ENCODE assay signal across 14 mouse cellular contexts in genomic region chr10:51453616-51454298, GRCm38 (mm10). TPM values are rescaled to one million over a fixed set of nuclear protein-coding genes. Genes with fewer than 3 reads are reported as not detected.
A peak's percentile ranks its signal among the peaks of the same experiment; 100 is the strongest.
DNase-seq lines count a peak whose midpoint lies in the region.
"Had no signal": no experiment of that assay in that cellular context is flagged by ENCODE, and none has a peak within 500 bp of the region (broad histone marks: within the 10 kb centered on the region; RNA-seq: fewer than 3 reads in every experiment).

No protein-coding gene starts in this region.

- no peak overlapping the region for H3K4me3 ChIP-seq in hindbrain, embryonic 10.5 days
- H3K4me3 ChIP-seq: midbrain, embryonic 12.5 days had no signal

- 86% methylated on average over 1 of the region's 1 CpGs for WGBS in hindbrain, embryonic 10.5 days

- H3K36me3 ChIP-seq in hindbrain, embryonic 10.5 days: no peaks in the 10 kb centered on the region
- H3K36me3 ChIP-seq: midbrain, embryonic 12.5 days had no signal

- no peak overlapping the region for H3K27ac ChIP-seq in hindbrain, embryonic 10.5 days
- H3K27ac ChIP-seq: midbrain, embryonic 12.5 days had no signal

- H3K9me3 ChIP-seq in hindbrain, embryonic 10.5 days: no peaks in the 10 kb centered on the region
- H3K9me3 ChIP-seq: midbrain, embryonic 12.5 days had no signal

- no peaks in the 10 kb centered on the region for H3K4me1 ChIP-seq in hindbrain, embryonic 10.5 days (replicated peaks)
- H3K4me1 ChIP-seq: midbrain, embryonic 12.5 days had no signal

- peak; percentile 11 to 50 for DNase-seq in heart, adult 9 months (ENCODE audit: low spot score in 2 of 2)
- no peak for DNase-seq in heart, postnatal 36 days
- DNase-seq in lung, postnatal 36 days: peak; percentile 49
- DNase-seq in lung, postnatal 4 days: no peak
- peak; percentile 48 for DNase-seq in induced T-regulatory cell, adult 2 months (ENCODE audit: low read depth)
- DNase-seq in skeletal muscle tissue, adult 2 months (ENCODE audit: low read depth, low spot score): peak; percentile 30
- no peak for DNase-seq in right cerebral cortex, postnatal 25 days
- DNase-seq in hindbrain, embryonic 10.5 days (ENCODE audit: low spot score): no peak
- DNase-seq: gastrocnemius, postnatal 25 days; kidney, postnatal 10 days had no signal

- no peaks in the 10 kb centered on the region for H3K27me3 ChIP-seq in hindbrain, embryonic 10.5 days (ENCODE audit: insufficient read depth, poor library complexity, severe bottlenecking)
- H3K27me3 ChIP-seq: midbrain, embryonic 12.5 days had no signal

- intact Hi-C loops in heart, postnatal 36 days (cut with DNase I): no loop called here

RNA-seq across cellular contexts. Expression of gene Gm49339, which starts 26.7 kb away (rescaled TPM):
- total RNA-seq in heart, postnatal 36 days (2021): 1 to 10 TPM in 1 of 2 experiments, under 1 TPM in 1; 0.54 to 1.7 TPM
- polyA plus RNA-seq in hindbrain, embryonic 10.5 days (2016; fragmentation: Nextera tagmentation; extraction: Ambion mirVana): not detected in 2 replicates
- total RNA-seq: left cerebral cortex, postnatal 36 days had no signal
- polyA plus RNA-seq: forebrain, embryonic 11.5 days; midbrain, embryonic 12.5 days had no signal

RNA-seq across cellular contexts. Expression of gene Lilr4b, which starts 26.7 kb away (rescaled TPM):
- 1 to 10 TPM; 1.9 to 3.5 TPM for total RNA-seq in heart, postnatal 36 days (2021)
- polyA plus RNA-seq in hindbrain, embryonic 10.5 days (2016; fragmentation: Nextera tagmentation; extraction: Ambion mirVana): not detected in 2 replicates
- polyA plus RNA-seq: forebrain, embryonic 11.5 days; hindbrain, embryonic 11.5 days; midbrain, embryonic 12.5 days had no signal

RNA-seq across cellular contexts. Expression of gene Lilrb4a, which starts 37.0 kb away (rescaled TPM):
- 1 to 10 TPM; 1.2 to 2.2 TPM for total RNA-seq in heart, postnatal 36 days (2021)
- polyA plus RNA-seq in hindbrain, embryonic 10.5 days (2016; fragmentation: Nextera tagmentation; extraction: Ambion mirVana): 0.58 and 1.4 TPM in 2 replicates

Comparison
In these comparisons a context has a peak if more than half of its experiments do, and no peak if none do; other contexts are left out.
1. DNase-seq: peak in heart, adult 9 months (2 of 2), lung, postnatal 36 days (single experiment), induced T-regulatory cell, adult 2 months (single experiment) and skeletal muscle tissue, adult 2 months (single experiment); none in heart, postnatal 36 days (0 of 2), lung, postnatal 4 days (0 of 2), right cerebral cortex, postnatal 25 days (single experiment) and hindbrain, embryonic 10.5 days (single experiment).